Mouse (Mus musculus) limb, embryonic 11.5 days (tissue): ENCODE measurements around the gene Gm7030. TPM values are rescaled to one million over a fixed set of nuclear protein-coding genes. Genes with fewer than 3 reads are reported as not detected.

Source experiments
- ATAC-seq: fragments of 200-750 bp; cut with Nextera tagmentation; 2 replicates; pipeline ENCODE4 v1.8.0; 2017; ENCODE audit warnings: low read depth; ENCODE audit not compliant: insufficient number of reproducible peaks, low FRiP score, low TSS enrichment
- DNase-seq: peaks from one replicate; pipeline ENCODE4 v3.0.0-alpha.2; 2015; ENCODE audit warnings: low spot score
- H3K27ac ChIP-seq: fragments of 300-500 bp; sonication (generic); replicated peaks from 2 replicates; pipeline ENCODE4 v1.5.1; 2014; ENCODE audit warnings: low read depth, mild to moderate bottlenecking, low read length
- H3K27me3 ChIP-seq: fragments of 300-500 bp; sonication (generic); 2 replicates; pipeline ENCODE4 v1.6.1; 2014; ENCODE audit warnings: mild to moderate bottlenecking, low read length, mixed read lengths; ENCODE audit not compliant: control insufficient read depth, insufficient read depth
- H3K36me3 ChIP-seq: fragments of 300-500 bp; sonication (generic); 2 replicates; pipeline ENCODE4 v1.6.1; 2014; ENCODE audit warnings: mild to moderate bottlenecking, low read length, moderate library complexity, mixed read lengths; ENCODE audit not compliant: control insufficient read depth, insufficient read depth
- H3K4me1 ChIP-seq: fragments of 300-500 bp; sonication (generic); 2 replicates; pipeline ENCODE4 v1.6.1; 2014; ENCODE audit warnings: low read length, mixed read lengths; ENCODE audit not compliant: control insufficient read depth, insufficient read depth
- H3K4me2 ChIP-seq: fragments of 300-500 bp; sonication (generic); 2 replicates; pipeline ENCODE4 v1.6.1; 2014; ENCODE audit warnings: low read depth, mild to moderate bottlenecking, moderate library complexity; ENCODE audit not compliant: severe bottlenecking
- H3K4me3 ChIP-seq: fragments of 300-500 bp; sonication (generic); 2 replicates; pipeline ENCODE4 v1.5.1; 2014; ENCODE audit warnings: low read depth, low read length
- H3K9ac ChIP-seq: fragments of 300-500 bp; sonication (generic); 2 replicates; pipeline ENCODE4 v1.6.1; 2014; ENCODE audit warnings: mild to moderate bottlenecking, low read length
- H3K9me3 ChIP-seq: fragments of 300-500 bp; sonication (generic); 2 replicates; pipeline ENCODE4 v1.6.1; 2016; ENCODE audit warnings: low read length; ENCODE audit not compliant: control insufficient read depth
- WGBS: fragments of 180-500 bp; shearing (Covaris S2); extraction: QIAGEN DNeasy Blood & Tissue Kit; methylation state at CpG from one replicate; pipeline ENCODE4 v1.1.7; 2014; 5-methylcytosine and 5-hydroxymethylcytosine counted together
- polyA plus RNA-seq: library from polyadenylated mRNA; unstranded; fragments of >200 nt; fragmentation: Nextera tagmentation; extraction: Ambion mirVana; gene quantifications from 2 replicates; pipeline ENCODE4 v1.2.1, GENCODE M21; 2014

Gm7030 gene
- polyA plus RNA-seq, 1 experiment from 2014 or later, result not detected

DNA sequence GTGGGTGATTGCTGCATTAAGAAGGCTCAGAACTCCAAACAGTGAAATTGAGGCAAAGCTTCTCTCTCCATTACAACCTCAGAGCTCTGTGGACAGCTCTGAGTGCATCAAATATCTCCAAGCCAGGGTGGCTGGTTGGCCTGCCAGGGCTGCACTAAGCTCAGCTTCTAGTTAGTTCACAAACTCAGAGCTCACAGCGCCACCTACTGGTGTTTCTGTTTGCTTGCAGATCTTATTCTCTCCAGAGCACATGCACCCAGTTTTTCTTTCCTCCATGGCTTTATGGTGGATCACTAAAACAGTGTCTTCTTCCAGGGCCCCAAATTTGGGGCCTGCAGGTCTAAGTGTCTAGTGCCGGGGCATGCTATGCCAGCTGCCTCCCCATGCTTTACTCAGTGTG, 68.4 kb downstream of the Gm7030 start:
- peak; percentile 78 for DNase-seq
- Histone ChIP-seq H3K4me1 (no peaks in the 10 kb centered on the region), H3K27me3 (no peaks in the 10 kb centered on the region), H3K9me3 (no peaks in the 10 kb centered on the region), H3K36me3 (no peaks in the 10 kb centered on the region), H3K4me3 (no peak overlapping the region), H3K9ac (no peak overlapping the region), H3K27ac (no peak overlapping the region), H3K4me2 (no peak overlapping the region)
- WGBS, result 40% methylated on average over 2 of the region's 2 CpGs
- no peak for ATAC-seq

Other genes starting within 250 kb of the Gm7030 start
- 46.5 and 51.2 TPM in 2 replicates for gene Dhx16, start 249.6 kb downstream of the Gm7030 start, polyA plus RNA-seq
- gene 2310061I04Rik, start 232.0 kb downstream of the Gm7030 start, polyA plus RNA-seq, result 21.3 and 23.2 TPM in 2 replicates
- gene Atat1, start 219.3 kb downstream of the Gm7030 start, polyA plus RNA-seq, result 128 and 138 TPM in 2 replicates
- 80.2 and 81.7 TPM in 2 replicates for gene Mrps18b, start 213.0 kb downstream of the Gm7030 start, polyA plus RNA-seq
- gene Ppp1r10, start 213.0 kb downstream of the Gm7030 start, polyA plus RNA-seq, result 43.9 and 52.3 TPM in 2 replicates
- gene Abcf1, start 159.7 kb downstream of the Gm7030 start, polyA plus RNA-seq, result 120 and 121 TPM in 2 replicates
- 40.8 and 42.9 TPM in 2 replicates for gene Gnl1, start 149.6 kb downstream of the Gm7030 start, polyA plus RNA-seq
- 41.7 and 42.3 TPM in 2 replicates for gene Prr3, start 149.2 kb downstream of the Gm7030 start, polyA plus RNA-seq
- 2.3 and 2.6 TPM in 2 replicates for gene H2-T24, start 108.9 kb downstream of the Gm7030 start, polyA plus RNA-seq
- 2.5 and 2.6 TPM in 2 replicates for gene H2-T23, start 96.6 kb downstream of the Gm7030 start, polyA plus RNA-seq
- 10.2 and 13.7 TPM in 2 replicates for gene H2-T22, start 86.7 kb downstream of the Gm7030 start, polyA plus RNA-seq
- gene Gm6034, start 86.5 kb downstream of the Gm7030 start, polyA plus RNA-seq, result not detected in 2 replicates
- not detected in 2 replicates for gene Gm11127, start 71.1 kb downstream of the Gm7030 start, polyA plus RNA-seq
- not detected in 2 replicates for gene Gm19684, start 7.7 kb downstream of the Gm7030 start, polyA plus RNA-seq
- not detected in 2 replicates for gene Gm8909, start 39.1 kb upstream of the Gm7030 start, polyA plus RNA-seq
- gene H2-T3, start 60.9 kb upstream of the Gm7030 start, polyA plus RNA-seq, result not detected in 2 replicates
- 80.9 and 85.7 TPM in 2 replicates for gene Rpp21, start 128.6 kb upstream of the Gm7030 start, polyA plus RNA-seq
- 17.9 and 22.2 TPM in 2 replicates for gene Trim39, start 142.8 kb upstream of the Gm7030 start, polyA plus RNA-seq
- gene H2-M10.2, start 157.1 kb upstream of the Gm7030 start, polyA plus RNA-seq, result 0.13 and 0.17 TPM in 2 replicates
- not detected in 2 replicates for gene H2-M10.1, start 196.7 kb upstream of the Gm7030 start, polyA plus RNA-seq
- gene H2-M10.3, start 239.0 kb upstream of the Gm7030 start, polyA plus RNA-seq, result not detected in 2 replicates